Mouse (Mus musculus): ENCODE measurements around the gene Rgs6.

Gene Rgs6

GRCm38 (mm10) chr12:82649991-82650390 lies 61.9 kb downstream of the Rgs6 start:
- DNase-seq (ENCODE audit: low spot score), result no peak

GRCm38 (mm10) chr12:82664598-82664997 lies 76.5 kb downstream of the Rgs6 start:
- no peak for DNase-seq (ENCODE audit: low spot score)

- DNase-seq (ENCODE audit: low spot score), result no peak
These were observed 79.3 kb downstream of the Rgs6 start for GRCm38 (mm10) chr12:82667441-82667840.

- no peak for DNase-seq (ENCODE audit: low spot score)
These were observed 82.2 kb downstream of the Rgs6 start for GRCm38 (mm10) chr12:82670201-82670737.

GRCm38 (mm10) chr12:82671591-82671990 lies 83.5 kb downstream of the Rgs6 start:
- no peak for DNase-seq (ENCODE audit: low spot score)

GRCm38 (mm10) chr12:82675137-82675536 lies 87.0 kb downstream of the Rgs6 start:
- DNase-seq (ENCODE audit: low spot score), result no peak

GRCm38 (mm10) chr12:82687015-82687414 lies 98.9 kb downstream of the Rgs6 start:
- no peak for DNase-seq (ENCODE audit: low spot score)

GRCm38 (mm10) chr12:82698886-82699527 lies 110.9 kb downstream of the Rgs6 start:
- no peak for DNase-seq (ENCODE audit: low spot score)

GRCm38 (mm10) chr12:82699528-82699905 lies 111.4 kb downstream of the Rgs6 start:
- no peak for DNase-seq (ENCODE audit: low spot score)

GRCm38 (mm10) chr12:82700241-82700640 lies 112.1 kb downstream of the Rgs6 start:
- no peak for DNase-seq (ENCODE audit: low spot score)

GRCm38 (mm10) chr12:82700840-82701239 lies 112.7 kb downstream of the Rgs6 start:
- DNase-seq (ENCODE audit: low spot score), result no peak

- no peak for DNase-seq (ENCODE audit: low spot score)
These were observed 113.3 kb downstream of the Rgs6 start for GRCm38 (mm10) chr12:82701359-82701758.

- no peak for DNase-seq (ENCODE audit: low spot score)
These were observed 122.3 kb downstream of the Rgs6 start for GRCm38 (mm10) chr12:82710376-82710775.

- DNase-seq (ENCODE audit: low spot score), result no peak
These were observed 126.2 kb downstream of the Rgs6 start for GRCm38 (mm10) chr12:82714284-82714683.

- no peak for DNase-seq (ENCODE audit: low spot score)
These were observed 135.0 kb downstream of the Rgs6 start for GRCm38 (mm10) chr12:82723017-82723540.

- no peak for DNase-seq (ENCODE audit: low spot score)
These were observed 138.2 kb downstream of the Rgs6 start for GRCm38 (mm10) chr12:82726255-82726654.

GRCm38 (mm10) chr12:82731587-82731986 lies 143.5 kb downstream of the Rgs6 start:
- DNase-seq (ENCODE audit: low spot score), result no peak

- no peak for DNase-seq (ENCODE audit: low spot score)
These were observed 154.9 kb downstream of the Rgs6 start for GRCm38 (mm10) chr12:82742955-82743354.

- DNase-seq (ENCODE audit: low spot score), result no peak
These were observed 155.9 kb downstream of the Rgs6 start for GRCm38 (mm10) chr12:82744026-82744425.

- no peak for DNase-seq (ENCODE audit: low spot score)
These were observed 156.7 kb downstream of the Rgs6 start for GRCm38 (mm10) chr12:82744826-82745225.

GRCm38 (mm10) chr12:82747099-82747498 lies 159.0 kb downstream of the Rgs6 start:
- DNase-seq (ENCODE audit: low spot score), result no peak

- DNase-seq (ENCODE audit: low spot score), result no peak
These were observed 163.8 kb downstream of the Rgs6 start for GRCm38 (mm10) chr12:82751846-82752245.

GRCm38 (mm10) chr12:82754501-82754900 lies 166.4 kb downstream of the Rgs6 start:
- no peak for DNase-seq (ENCODE audit: low spot score)

- DNase-seq (ENCODE audit: low spot score), result no peak
These were observed 168.7 kb downstream of the Rgs6 start for GRCm38 (mm10) chr12:82756756-82757155.

All from urinary bladder, postnatal 25 days (tissue).